Mouse (Mus musculus) spleen, adult 12 weeks (tissue): ENCODE data around the gene Pkp3.

Source experiments
- DNase-seq: peaks from one replicate; pipeline ENCODE4 v3.0.0; 2022; ENCODE audit warnings: low spot score

The Pkp3 gene

GRCm38 (mm10) chr7:141094487-141095205 is 16.6 kb downstream of the Pkp3 start:
- no peak for DNase-seq

GRCm38 (mm10) chr7:141096021-141096420 is 18.0 kb downstream of the Pkp3 start:
- DNase-seq, result no peak

- peak; percentile 75 for DNase-seq
These were observed 18.6 kb downstream of the Pkp3 start for GRCm38 (mm10) chr7:141096649-141097056.

GRCm38 (mm10) chr7:141097177-141097576 is 19.2 kb downstream of the Pkp3 start:
- no peak for DNase-seq

- no peak for DNase-seq
These were observed 22.1 kb downstream of the Pkp3 start, which contains the start of gene Sigirr for GRCm38 (mm10) chr7:141099911-141100691. Gene Sigirr, minus strand, starts transcription at chr7:141100572.

GRCm38 (mm10) chr7:141103161-141103560 is 25.1 kb downstream of the Pkp3 start:
- no peak for DNase-seq

GRCm38 (mm10) chr7:141115874-141116273 is 37.9 kb downstream of the Pkp3 start:
- no peak for DNase-seq

- no peak for DNase-seq
These were observed 39.6 kb downstream of the Pkp3 start, which contains the start of gene Ano9 for GRCm38 (mm10) chr7:141117636-141118035. Gene Ano9, minus strand, starts transcription at chr7:141117806.

GRCm38 (mm10) chr7:141119487-141119886 is 41.5 kb downstream of the Pkp3 start:
- no peak for DNase-seq

GRCm38 (mm10) chr7:141120605-141121004 is 42.6 kb downstream of the Pkp3 start:
- DNase-seq, result no peak

- no peak for DNase-seq
These were observed 43.1 kb downstream of the Pkp3 start for GRCm38 (mm10) chr7:141121051-141121531.

- DNase-seq, result no peak
These were observed 44.2 kb downstream of the Pkp3 start, which contains the start of gene Ptdss2 for GRCm38 (mm10) chr7:141122245-141122644. Gene Ptdss2, plus strand, starts transcription at chr7:141122382.

GRCm38 (mm10) chr7:141122689-141123516 is 44.9 kb downstream of the Pkp3 start:
- peak; percentile 97 for DNase-seq

- DNase-seq, result no peak
These were observed 45.5 kb downstream of the Pkp3 start for GRCm38 (mm10) chr7:141123517-141123856.

- peak; percentile 90 for DNase-seq
These were observed 53.2 kb downstream of the Pkp3 start for GRCm38 (mm10) chr7:141131024-141131820.

- peak; percentile 61 for DNase-seq
These were observed 54.1 kb downstream of the Pkp3 start for GRCm38 (mm10) chr7:141131904-141132755.
